Mouse (Mus musculus): ENCODE measurements at regions not wholly inside any gene's neighbourhood (a gene's known extent, or its start where the extent isn't known, plus 50 kb on each side); places are given as distances from the start of the nearest gene placed in this dataset.

GRCm38 (mm10) chr16:25042669-25043440, 243.8 kb upstream of the Tprg start:
- no peak for DNase-seq (ENCODE audit: low read depth)

- no peak for DNase-seq (ENCODE audit: low read depth)
Measured at GRCm38 (mm10) chr16:25044637-25045036, 242.0 kb upstream of the Tprg start.

GRCm38 (mm10) chr16:25047726-25048125, 238.9 kb upstream of the Tprg start:
- no peak for DNase-seq (ENCODE audit: low read depth)

- no peak for DNase-seq (ENCODE audit: low read depth)
Measured at GRCm38 (mm10) chr16:25049928-25050510, 236.6 kb upstream of the Tprg start.

GRCm38 (mm10) chr16:25051044-25051443, 235.6 kb upstream of the Tprg start:
- DNase-seq (ENCODE audit: low read depth): no peak

- DNase-seq (ENCODE audit: low read depth): no peak
Measured at GRCm38 (mm10) chr16:25052428-25052827, 234.2 kb upstream of the Tprg start.

- DNase-seq (ENCODE audit: low read depth): no peak
Measured at GRCm38 (mm10) chr16:25052917-25053343, 233.7 kb upstream of the Tprg start.

- no peak for DNase-seq (ENCODE audit: low read depth)
Measured at GRCm38 (mm10) chr16:25054304-25054703, 232.3 kb upstream of the Tprg start.

- no peak for DNase-seq (ENCODE audit: low read depth)
Measured at GRCm38 (mm10) chr16:25055376-25055775, 231.2 kb upstream of the Tprg start.

GRCm38 (mm10) chr16:25058051-25058747, 228.4 kb upstream of the Tprg start:
- DNase-seq (ENCODE audit: low read depth): no peak

GRCm38 (mm10) chr16:25058812-25059501, 227.7 kb upstream of the Tprg start:
- peak; percentile 69 for DNase-seq (ENCODE audit: low read depth)

- peak; percentile 44 for DNase-seq (ENCODE audit: low read depth)
Measured at GRCm38 (mm10) chr16:25059504-25059992, 227.1 kb upstream of the Tprg start.

GRCm38 (mm10) chr16:25060266-25060665, 226.4 kb upstream of the Tprg start:
- DNase-seq (ENCODE audit: low read depth): no peak

- no peak for DNase-seq (ENCODE audit: low read depth)
Measured at GRCm38 (mm10) chr16:25061631-25062030, 225.0 kb upstream of the Tprg start.

GRCm38 (mm10) chr16:25063981-25064380, 222.6 kb upstream of the Tprg start:
- no peak for DNase-seq (ENCODE audit: low read depth)

GRCm38 (mm10) chr16:25064538-25064937, 222.1 kb upstream of the Tprg start:
- peak; percentile 88 for DNase-seq (ENCODE audit: low read depth)

GRCm38 (mm10) chr16:25066822-25067221, 219.8 kb upstream of the Tprg start:
- DNase-seq (ENCODE audit: low read depth): no peak

- DNase-seq (ENCODE audit: low read depth): peak; percentile 39
Measured at GRCm38 (mm10) chr16:25067276-25068249, 219.1 kb upstream of the Tprg start.

GRCm38 (mm10) chr16:25080811-25081210, 205.8 kb upstream of the Tprg start:
- no peak for DNase-seq (ENCODE audit: low read depth)

GRCm38 (mm10) chr16:25083729-25084128, 202.9 kb upstream of the Tprg start:
- no peak for DNase-seq (ENCODE audit: low read depth)
